Mouse (Mus musculus) lung, embryonic 14.5 days (tissue): Measurements from ENCODE around the gene Lao1. TPM values are rescaled to one million over a fixed set of nuclear protein-coding genes. Genes with fewer than 3 reads are reported as not detected.
A peak's percentile ranks its signal among the peaks of the same experiment; 100 is the strongest.

Experiments used
- ATAC-seq: fragments of 200-750 bp; cut with Nextera tagmentation; 2 replicates; pipeline ENCODE4 v1.8.0; 2017; ENCODE audit warnings: mild to moderate bottlenecking, moderate TSS enrichment, moderate library complexity; ENCODE audit not compliant: insufficient read depth
- DNase-seq: peaks from one replicate; pipeline ENCODE4 v3.0.0-alpha.2; 2015
- H3K27ac ChIP-seq: fragments of 300-500 bp; sonication (generic); 2 replicates; pipeline ENCODE4 v1.5.1; 2014; ENCODE audit warnings: low read depth, mild to moderate bottlenecking, moderate library complexity
- H3K27me3 ChIP-seq: fragments of 300-500 bp; sonication (generic); 2 replicates; pipeline ENCODE4 v1.6.1; 2014; ENCODE audit warnings: low read length, control low read depth; ENCODE audit not compliant: insufficient read depth
- H3K36me3 ChIP-seq: fragments of 300-500 bp; sonication (generic); 2 replicates; pipeline ENCODE4 v1.6.1; 2014; ENCODE audit warnings: control low read depth; ENCODE audit not compliant: insufficient read depth
- H3K4me1 ChIP-seq: fragments of 300-500 bp; sonication (generic); 2 replicates; pipeline ENCODE4 v1.6.1; 2014; ENCODE audit warnings: antibody characterized with exemption, control low read depth; ENCODE audit not compliant: insufficient read depth
- H3K4me2 ChIP-seq: fragments of 300-500 bp; sonication (generic); 2 replicates; pipeline ENCODE4 v1.6.1; 2014; ENCODE audit warnings: mild to moderate bottlenecking
- H3K4me3 ChIP-seq: fragments of 300-500 bp; sonication (generic); 2 replicates; pipeline ENCODE4 v1.5.1; 2014; ENCODE audit warnings: low read depth, low read length
- H3K9ac ChIP-seq: fragments of 300-500 bp; sonication (generic); 2 replicates; pipeline ENCODE4 v1.6.1; 2014
- H3K9me3 ChIP-seq: fragments of 300-500 bp; sonication (generic); 2 replicates; pipeline ENCODE4 v1.6.1; 2016; ENCODE audit warnings: low read depth, low read length, control low read depth
- CTCF ChIP-seq: IDR thresholded peaks from 2 replicates; pipeline ENCODE4 v1.5.1; 2016; ENCODE audit warnings: antibody characterized with exemption, low read depth
- WGBS: fragments of 180-500 bp; shearing (Covaris S2); extraction: QIAGEN DNeasy Blood & Tissue Kit; methylation state at CpG from one replicate; pipeline ENCODE4 v1.1.7; 2014; 5-methylcytosine and 5-hydroxymethylcytosine counted together
- polyA plus RNA-seq: library from polyadenylated mRNA; unstranded; fragments of >200 nt; fragmentation: Nextera tagmentation; extraction: Ambion mirVana; gene quantifications from 2 replicates; pipeline ENCODE4 v1.2.1, GENCODE M21; 2014

Gene Lao1
- polyA plus RNA-seq, 1 experiment from 2014 or later = not detected

- Histone ChIP-seq H3K27ac (no peak overlapping the region), H3K36me3 (no peaks in the 10 kb centered on the region), H3K9me3 (no peaks in the 10 kb centered on the region), H3K4me2 (no peak overlapping the region), H3K4me1 (peaks cover 16% of the 10 kb centered on the region), H3K9ac (no peak overlapping the region), H3K27me3 (no peaks in the 10 kb centered on the region), H3K4me3 (no peak overlapping the region)
- no peak for DNase-seq
- no peak for ATAC-seq
- no peak for TF ChIP-seq CTCF
Measured at GRCm38 (mm10) chr4:119014997-119015396, 53.6 kb downstream of the Lao1 start.

- H3K4me2 ChIP-seq = no peak overlapping the region
- H3K9ac ChIP-seq = no peak overlapping the region
- no peak overlapping the region for H3K27ac ChIP-seq
- no peaks in the 10 kb centered on the region for H3K36me3 ChIP-seq
- peak; percentile 42 for TF ChIP-seq CTCF
- H3K9me3 ChIP-seq = no peaks in the 10 kb centered on the region
- no peak overlapping the region for H3K4me3 ChIP-seq
- H3K4me1 ChIP-seq = peaks cover 16% of the 10 kb centered on the region
- DNase-seq = no peak
- no peak for ATAC-seq
- WGBS = 57% methylated on average over 6 of the region's 6 CpGs
- H3K27me3 ChIP-seq = no peaks in the 10 kb centered on the region
Measured at GRCm38 (mm10) chr4:119015557-119015956, 54.2 kb downstream of the Lao1 start.

DNA sequence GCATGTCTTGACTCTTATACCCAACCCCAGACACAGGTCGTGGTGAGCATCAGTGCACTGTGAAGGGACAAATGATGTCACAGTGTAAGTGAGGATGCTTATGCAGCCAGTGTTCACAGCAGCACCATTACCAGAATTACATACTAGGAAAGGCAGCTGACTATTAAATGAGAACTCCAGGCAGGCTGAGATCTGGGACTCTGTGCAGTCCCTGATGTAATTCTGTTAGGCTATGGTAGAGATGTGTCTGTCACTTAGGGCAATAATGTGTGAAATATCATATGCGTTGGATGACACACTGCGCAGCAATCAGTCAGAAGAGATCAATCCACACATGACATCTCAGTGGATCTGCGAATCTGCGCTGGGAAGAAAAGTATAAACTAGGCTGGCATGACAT is 55.7 kb downstream of the Lao1 start:
- Histone ChIP-seq H3K9me3 (no peaks in the 10 kb centered on the region), H3K4me1 (peaks cover 20% of the 10 kb centered on the region), H3K27me3 (no peaks in the 10 kb centered on the region), H3K27ac (no peak overlapping the region), H3K9ac (no peak overlapping the region), H3K4me3 (no peak overlapping the region), H3K36me3 (no peaks in the 10 kb centered on the region), H3K4me2 (no peak overlapping the region)
- DNase-seq (no peak), ATAC-seq (no peak)
- no peak for TF ChIP-seq CTCF
- WGBS = 86% methylated on average over 5 of the region's 5 CpGs

Other genes with a start within 250 kb of the Lao1 start
- not detected in 2 replicates for gene Olfr1340, start 241.4 kb upstream of the Lao1 start, polyA plus RNA-seq
- not detected in 2 replicates for gene Olfr1339, start 229.4 kb upstream of the Lao1 start, polyA plus RNA-seq
- not detected in 2 replicates for gene Olfr1338, start 202.8 kb upstream of the Lao1 start, polyA plus RNA-seq
- not detected in 2 replicates for gene Olfr1337, start 179.0 kb upstream of the Lao1 start, polyA plus RNA-seq
- not detected in 2 replicates for gene Olfr1335, start 151.6 kb upstream of the Lao1 start, polyA plus RNA-seq
- not detected in 2 replicates for gene Olfr1333, start 125.3 kb upstream of the Lao1 start, polyA plus RNA-seq
- not detected in 2 replicates for gene Olfr1331, start 96.9 kb upstream of the Lao1 start, polyA plus RNA-seq
- not detected in 2 replicates for gene Olfr1330, start 73.0 kb upstream of the Lao1 start, polyA plus RNA-seq
- gene Olfr1329, start 44.1 kb upstream of the Lao1 start, polyA plus RNA-seq = not detected in 2 replicates
- gene Olfr1328, start 23.0 kb upstream of the Lao1 start, polyA plus RNA-seq = not detected in 2 replicates
- gene Slc2a1, start 147.1 kb downstream of the Lao1 start, polyA plus RNA-seq = 70.7 and 83.1 TPM in 2 replicates
- 6.8 and 7.7 TPM in 2 replicates for gene Zfp691, start 212.6 kb downstream of the Lao1 start, polyA plus RNA-seq
- gene Ermap, start 228.4 kb downstream of the Lao1 start, polyA plus RNA-seq = 0.57 and 0.79 TPM in 2 replicates
- gene Svbp, start 233.7 kb downstream of the Lao1 start, polyA plus RNA-seq = 134 TPM in 2 replicates